Mouse (Mus musculus) spleen, postnatal 10 days (tissue): Measurements from ENCODE around the gene Homer2.

Experiments used
- DNase-seq, 2 experiments: peaks; one replicate each; pipeline ENCODE4 v3.0.0; 2021 to 2022; ENCODE audit warnings: low spot score in 2 of 2

The Homer2 gene

DNA sequence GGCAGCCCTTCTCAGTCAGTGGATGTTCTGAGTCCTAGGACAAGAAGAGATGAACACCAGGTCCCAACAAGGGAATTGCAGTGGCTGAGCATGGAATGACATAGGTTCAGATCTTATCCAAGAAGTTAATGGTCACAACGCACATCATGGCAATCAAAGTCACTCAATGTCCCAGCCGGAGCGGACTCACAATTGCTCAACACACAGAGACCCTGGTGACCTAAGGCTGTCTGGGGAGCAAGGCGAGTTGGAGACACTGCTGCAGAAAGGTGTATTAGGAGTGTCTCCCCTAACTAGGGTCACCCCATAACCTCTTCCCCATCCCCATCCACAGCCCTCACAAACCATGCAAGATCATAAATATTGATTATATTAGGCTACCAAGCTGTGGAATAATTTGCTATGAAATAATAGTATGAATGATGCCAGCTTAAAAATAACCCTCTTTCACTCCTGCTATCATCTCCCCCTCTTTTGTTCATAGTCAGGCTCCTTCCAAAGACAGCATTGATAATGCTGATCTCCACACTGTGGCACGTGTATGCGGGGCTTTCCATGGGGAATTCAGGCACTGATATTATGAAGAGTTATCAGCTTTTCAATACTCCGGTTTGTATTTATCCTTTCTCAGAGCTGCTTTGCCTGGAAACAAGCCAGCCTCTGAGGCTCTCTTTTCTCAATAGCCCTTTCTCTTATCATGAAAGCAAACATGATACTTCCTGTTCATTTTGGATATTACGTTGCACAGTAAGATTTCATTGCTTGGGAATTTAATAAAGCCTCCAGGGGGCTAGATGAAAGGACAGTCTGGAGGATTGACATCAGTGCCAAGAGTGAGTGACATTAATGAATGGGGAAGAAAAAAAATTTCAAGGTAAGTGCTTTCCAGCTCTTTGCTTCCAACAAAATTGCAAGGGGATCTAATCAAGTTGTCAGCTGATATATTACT is 147.0 kb downstream of the Homer2 start:
- no peak for DNase-seq

DNA sequence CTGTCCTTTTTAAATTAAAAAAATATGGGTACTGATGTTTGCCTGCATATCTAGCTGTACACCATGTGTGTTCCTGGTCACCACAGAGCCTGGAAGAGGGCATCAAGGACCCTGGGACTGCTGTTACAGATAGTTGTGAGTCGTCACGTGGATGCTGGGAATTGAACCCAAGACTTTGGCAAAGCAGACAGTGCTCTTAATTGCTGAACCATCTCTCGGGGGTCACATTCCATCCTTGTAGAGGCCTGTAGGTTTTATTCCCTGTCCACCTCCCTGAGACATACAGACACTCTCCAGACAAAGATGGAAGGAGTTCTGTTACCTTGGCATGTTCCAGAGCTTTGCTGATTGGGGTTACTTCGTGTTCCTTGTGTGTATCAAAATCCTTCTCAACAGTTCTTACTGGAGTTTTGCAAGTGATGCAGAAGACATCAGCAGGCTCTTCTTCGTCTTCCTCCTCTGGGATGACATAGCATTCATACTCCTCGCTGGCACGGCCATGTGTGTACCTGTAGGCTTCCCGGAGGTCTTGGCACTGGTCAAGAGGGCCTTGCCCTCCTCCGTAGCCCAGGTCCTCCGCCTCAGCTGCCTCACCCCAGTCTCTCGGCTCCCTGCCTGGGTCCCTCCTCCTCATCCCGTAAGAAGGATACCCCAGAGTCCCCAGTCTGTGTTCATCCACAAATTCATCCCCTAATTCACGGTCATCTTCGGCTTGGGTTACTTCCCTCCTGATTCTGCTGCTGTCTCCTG is 147.9 kb downstream of the Homer2 start:
- no peak for DNase-seq

DNA sequence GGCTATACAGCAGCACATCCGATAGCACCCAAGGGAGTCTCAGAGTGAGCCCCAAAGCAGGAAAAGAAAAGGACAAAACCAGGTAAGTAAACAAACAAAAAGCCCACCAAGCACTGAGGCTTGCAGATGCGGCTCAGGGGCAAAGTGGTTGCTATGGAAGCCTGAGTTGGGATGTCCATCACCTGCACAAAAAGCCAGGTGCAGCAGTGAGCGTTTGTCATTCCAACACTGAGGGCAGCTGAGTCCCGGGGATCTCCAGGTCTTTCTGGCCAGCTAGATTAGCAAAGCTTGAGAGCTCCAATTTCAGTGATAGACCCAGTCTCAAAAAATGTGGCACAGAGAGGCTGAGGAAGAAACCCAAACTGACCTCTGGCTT is 149.4 kb downstream of the Homer2 start:
- no peak for DNase-seq

DNA sequence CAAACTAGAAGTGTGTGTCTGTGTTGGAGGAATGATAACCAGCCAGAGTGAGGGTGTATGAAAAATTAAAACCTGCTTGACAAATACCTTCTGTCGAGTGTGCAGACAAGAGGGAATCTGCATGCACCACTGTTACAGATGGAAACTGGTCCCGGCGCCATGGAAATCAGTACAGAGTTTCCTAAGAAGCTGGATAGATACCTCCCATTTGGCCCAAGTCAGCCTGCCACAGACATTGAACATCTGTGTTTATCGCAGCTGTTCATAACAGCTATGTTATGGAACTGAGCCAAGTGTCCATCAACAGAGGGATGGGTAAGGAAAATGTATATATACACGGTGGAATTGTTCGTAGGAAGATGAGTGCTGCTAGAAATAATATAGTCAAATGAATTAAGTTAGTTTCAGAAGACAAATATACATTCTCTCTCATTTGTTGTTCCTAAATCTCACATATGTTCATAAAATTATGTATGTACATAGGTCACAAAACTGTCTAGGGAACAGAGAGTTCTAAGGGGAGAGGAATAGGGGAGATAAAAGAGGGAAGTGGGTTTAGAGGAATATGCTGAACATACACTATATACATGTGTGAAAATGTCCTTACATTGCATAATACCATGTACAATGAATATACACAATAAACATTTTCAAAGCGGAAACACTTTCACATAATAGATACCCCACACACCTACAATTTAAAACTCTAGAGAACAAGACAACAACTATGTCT is 149.9 kb downstream of the Homer2 start:
- no peak for DNase-seq

DNA sequence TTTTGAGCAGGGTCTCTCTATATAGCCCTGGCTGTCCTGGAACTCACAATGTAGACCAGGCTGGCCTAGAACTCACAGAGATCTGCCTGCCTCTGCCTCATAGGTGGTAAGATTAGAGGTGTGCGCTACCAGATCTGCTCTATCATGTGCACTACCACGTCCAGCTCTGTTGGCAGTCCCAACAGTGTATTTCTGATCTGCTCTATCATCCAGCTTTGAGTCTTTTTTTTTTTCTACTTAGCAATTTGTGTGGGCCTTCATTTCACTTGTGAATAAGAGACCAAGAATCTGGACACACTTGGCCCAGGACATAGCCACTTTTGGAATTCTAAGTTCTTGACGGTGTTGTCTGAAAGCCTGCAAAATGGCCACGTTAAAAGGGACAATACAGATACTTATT is 150.5 kb downstream of the Homer2 start:
- DNase-seq, result no peak

DNA sequence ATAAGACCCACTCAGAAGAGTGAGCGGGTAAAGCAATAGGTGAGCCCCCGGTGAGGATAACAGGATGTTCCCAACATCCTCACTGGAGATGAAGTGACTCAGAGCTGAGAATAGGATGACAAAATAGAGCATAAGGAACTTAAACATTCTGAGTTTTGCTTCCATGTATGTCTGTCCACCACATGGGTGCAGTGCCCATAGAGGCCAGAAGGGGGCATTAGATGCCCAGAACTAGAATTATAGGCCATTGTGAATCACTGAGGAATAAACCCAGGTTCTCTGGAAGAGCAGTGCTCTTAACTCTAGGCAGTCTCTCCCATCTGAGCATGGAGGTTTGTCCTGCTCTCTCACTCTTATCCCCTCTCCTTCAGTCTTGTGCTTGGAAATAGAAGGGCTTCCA is 153.0 kb downstream of the Homer2 start:
- DNase-seq, result peak; percentile 45 to 65

DNA sequence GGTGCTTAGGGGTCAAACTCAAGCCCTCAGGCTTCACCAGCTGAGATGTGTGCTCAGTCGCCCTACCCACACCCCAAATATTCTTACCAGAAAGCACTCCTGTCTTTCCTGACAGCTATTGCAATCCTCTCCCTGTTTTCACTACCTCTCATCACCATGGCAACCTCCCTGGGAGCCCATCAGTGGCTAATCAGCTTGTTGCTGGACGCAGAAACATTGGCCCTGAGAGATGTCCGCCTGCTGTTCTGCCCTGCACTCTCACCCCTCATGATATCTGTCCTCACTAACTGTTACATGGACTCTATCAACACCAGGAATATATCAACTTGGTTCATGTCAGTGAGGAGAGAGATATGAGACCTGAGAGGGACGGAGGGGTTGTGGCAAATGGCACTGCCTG is 153.7 kb downstream of the Homer2 start:
- no peak for DNase-seq
